Mouse (Mus musculus) megakaryocyte progenitor cell, adult 5-6 weeks (primary cell): ENCODE measurements around the gene Urm1. TPM values are rescaled to one million over a fixed set of nuclear protein-coding genes. Genes with fewer than 3 reads are reported as not detected.
"Not testable (repeated sequence)": the region's sequence is repeated elsewhere in the genome, so short reads cannot be mapped to it uniquely, and the experiment has no call there.

ENCODE experiments used
- ATAC-seq: replicated peaks from 2 replicates; pipeline ENCODE4 v1.8.0; 2016; ENCODE audit warnings: mild to moderate bottlenecking, moderate TSS enrichment, inconsistent platforms; ENCODE audit not compliant: poor library complexity
- total RNA-seq, 2 experiments: library from RNA; stranded (forward) in 1 of 2; stranded (reverse) in 1 of 2; fragments of 157-497, 149-512 nt in 1 of 2; fragments of 200-1000 nt in 1 of 2; gene quantifications; 2 replicates each; pipeline versions ENCODE4 v1.2.3 to v1.2.4; 2015 to 2017

Gene Urm1
- total RNA-seq, 2 experiments from 2014 or later: 12.7 to 15.8 TPM

- ATAC-seq: no peak
Measured at GRCm38 (mm10) chr2:29857967-29858366, 38.1 kb downstream of the Urm1 start.

- peak; percentile 82 for ATAC-seq
Measured at GRCm38 (mm10) chr2:29858748-29859473, 39.0 kb downstream of the Urm1 start.

GRCm38 (mm10) chr2:29865125-29865524, 45.2 kb downstream of the Urm1 start:
- no peak for ATAC-seq

GRCm38 (mm10) chr2:29868949-29869645, 49.2 kb downstream of the Urm1 start, which contains the start of gene Cercam:
Gene Cercam, plus strand, starts transcription at chr2:29869164.
- peak; percentile 81 for ATAC-seq

GRCm38 (mm10) chr2:29869646-29870451, 50.0 kb downstream of the Urm1 start:
- ATAC-seq: peak; percentile 81

- no peak for ATAC-seq
Measured at GRCm38 (mm10) chr2:29872581-29873295, 52.9 kb downstream of the Urm1 start.

GRCm38 (mm10) chr2:29873801-29874200, 53.9 kb downstream of the Urm1 start:
- no peak for ATAC-seq

- ATAC-seq: no peak
Measured at GRCm38 (mm10) chr2:29878061-29878460, 58.2 kb downstream of the Urm1 start.

- no peak for ATAC-seq
Measured at GRCm38 (mm10) chr2:29879191-29879590, 59.3 kb downstream of the Urm1 start.

GRCm38 (mm10) chr2:29879964-29880830, 60.3 kb downstream of the Urm1 start:
- no peak for ATAC-seq

- not testable (repeated sequence) for ATAC-seq
Measured at GRCm38 (mm10) chr2:29886659-29887292, 66.9 kb downstream of the Urm1 start.

- peak; percentile 87 for ATAC-seq
Measured at GRCm38 (mm10) chr2:29889066-29889944, 69.4 kb downstream of the Urm1 start, which contains the start of gene Odf2. Gene Odf2, plus strand, starts transcription at chr2:29889221.

- ATAC-seq: peak; percentile 73
Measured at GRCm38 (mm10) chr2:29889991-29890833, 70.3 kb downstream of the Urm1 start.

GRCm38 (mm10) chr2:29891773-29892172, 71.9 kb downstream of the Urm1 start:
- ATAC-seq: no peak
